Mouse (Mus musculus) brain, embryonic 14.5 days (tissue): Measurements from ENCODE around the gene Exph5. TPM values are rescaled to one million over a fixed set of nuclear protein-coding genes. Genes with fewer than 3 reads are reported as not detected.

Source experiments
- DNase-seq: peaks from one replicate; pipeline ENCODE4 v3.0.0-alpha.2; 2011; ENCODE audit warnings: low read depth
- CTCF ChIP-seq: fragments of 200-500 bp; IDR thresholded peaks from 2 replicates; pipeline ENCODE4 v1.5.1; 2012; ENCODE audit warnings: inconsistent platforms, mild to moderate bottlenecking, moderate library complexity, borderline replicate concordance; ENCODE audit not compliant: insufficient read depth, insufficient read length; ENCODE audit errors: extremely low read depth
- POLR2A ChIP-seq: fragments of 200-500 bp; IDR thresholded peaks from 2 replicates; pipeline ENCODE4 v1.6.1; 2012; ENCODE audit warnings: mild to moderate bottlenecking, inconsistent platforms, borderline replicate concordance; ENCODE audit not compliant: poor library complexity, insufficient read depth, insufficient read length, severe bottlenecking; ENCODE audit errors: extremely low read depth
- polyA plus RNA-seq: library from polyadenylated mRNA; depleted of rRNA; stranded (reverse); fragments of >200 nt; gene quantifications from 2 replicates; pipeline ENCODE4 v1.2.3, GENCODE M21; 2012

Gene Exph5
- polyA plus RNA-seq, 1 experiment: 0.23 TPM

GRCm38 (mm10) chr9:53380595-53380994, 79.1 kb downstream of the Exph5 start:
- no peak for TF ChIP-seq CTCF
- TF ChIP-seq POLR2A: no peak
- DNase-seq: no peak

GRCm38 (mm10) chr9:53381113-53381615, 79.7 kb downstream of the Exph5 start:
- TF ChIP-seq CTCF: no peak
- TF ChIP-seq POLR2A: no peak
- no peak for DNase-seq

- TF ChIP-seq POLR2A (0 out of 2 replicates have a peak, but pooled peaks have one; percentile 20), CTCF (no peak)
- peak; percentile 96 for DNase-seq
Measured at GRCm38 (mm10) chr9:53383951-53384866, 82.7 kb downstream of the Exph5 start, which contains the start of gene Kdelc2. Gene Kdelc2, plus strand, starts transcription at chr9:53384025.

GRCm38 (mm10) chr9:53384873-53385272, 83.4 kb downstream of the Exph5 start:
- TF ChIP-seq POLR2A (no peak), CTCF (no peak)
- DNase-seq: no peak

- no peak for TF ChIP-seq CTCF
- no peak for TF ChIP-seq POLR2A
- no peak for DNase-seq
Measured at GRCm38 (mm10) chr9:53387431-53387830, 86.0 kb downstream of the Exph5 start.

- TF ChIP-seq CTCF: no peak
- no peak for TF ChIP-seq POLR2A
- no peak for DNase-seq
Measured at GRCm38 (mm10) chr9:53389109-53389508, 87.6 kb downstream of the Exph5 start.

- DNase-seq: no peak
- TF ChIP-seq POLR2A (no peak), CTCF (no peak)
Measured at GRCm38 (mm10) chr9:53390136-53390535, 88.7 kb downstream of the Exph5 start.

- no peak for TF ChIP-seq POLR2A
- TF ChIP-seq CTCF: no peak
- no peak for DNase-seq
Measured at GRCm38 (mm10) chr9:53397685-53398387, 96.4 kb downstream of the Exph5 start.

GRCm38 (mm10) chr9:53398388-53398700, 96.9 kb downstream of the Exph5 start:
- peak; percentile 74 for DNase-seq
- TF ChIP-seq CTCF (peak; percentile 62; the same call in 1 of the 2 replicates), POLR2A (no peak)

- TF ChIP-seq POLR2A (no peak), CTCF (no peak)
- no peak for DNase-seq
Measured at GRCm38 (mm10) chr9:53399537-53399936, 98.1 kb downstream of the Exph5 start.

- DNase-seq: no peak
- no peak for TF ChIP-seq POLR2A
- TF ChIP-seq CTCF: no peak
Measured at GRCm38 (mm10) chr9:53400696-53401095, 99.2 kb downstream of the Exph5 start.
